Mouse (Mus musculus): ENCODE data around the gene Uox. TPM values are rescaled to one million over a fixed set of nuclear protein-coding genes. Genes with fewer than 3 reads are reported as not detected.
A peak's percentile ranks its signal among the peaks of the same experiment; 100 is the strongest.

The Uox gene
- polyA plus RNA-seq, 1 experiment, result not detected

- TF ChIP-seq POLR2A (IDR thresholded peaks at IDR 0.05; ENCODE audit: low read depth, low read length) (no peak), CTCF (IDR thresholded peaks at IDR 0.05; ENCODE audit: borderline replicate concordance, insufficient read depth, low read length) (no peak)
- Histone ChIP-seq H3K27ac (ENCODE audit: insufficient read depth, low read length) (peak overlapping the region; percentile 89), H3K4me3 (ENCODE audit: insufficient read depth, low read length) (no peak overlapping the region), H3K4me1 (ENCODE audit: control insufficient read depth, insufficient read depth, low read length) (peaks cover 6% of the 10 kb centered on the region)
Observed at GRCm38 (mm10) chr3:146641818-146642427, 71.7 kb downstream of the Uox start.

GRCm38 (mm10) chr3:146649311-146649894 lies 79.2 kb downstream of the Uox start:
- H3K4me1 ChIP-seq (ENCODE audit: control insufficient read depth, insufficient read depth, low read length), result no peaks in the 10 kb centered on the region; the same call in 1 of the 2 replicates
- peak overlapping the region; percentile 31; the same call in 1 of the 2 replicates for H3K27ac ChIP-seq (ENCODE audit: insufficient read depth, low read length)
- TF ChIP-seq CTCF (IDR thresholded peaks at IDR 0.05; ENCODE audit: borderline replicate concordance, insufficient read depth, low read length), result no peak
- TF ChIP-seq POLR2A (IDR thresholded peaks at IDR 0.05; ENCODE audit: low read depth, low read length), result no peak
- H3K4me3 ChIP-seq (ENCODE audit: insufficient read depth, low read length), result no peak overlapping the region

GRCm38 (mm10) chr3:146650716-146651115 lies 80.5 kb downstream of the Uox start:
- TF ChIP-seq POLR2A (IDR thresholded peaks at IDR 0.05; ENCODE audit: low read depth, low read length) (no peak), CTCF (IDR thresholded peaks at IDR 0.05; ENCODE audit: borderline replicate concordance, insufficient read depth, low read length) (no peak)
- Histone ChIP-seq H3K27ac (ENCODE audit: insufficient read depth, low read length) (no peak overlapping the region), H3K4me3 (ENCODE audit: insufficient read depth, low read length) (no peak overlapping the region), H3K4me1 (ENCODE audit: control insufficient read depth, insufficient read depth, low read length) (no peaks in the 10 kb centered on the region; the same call in none of the 2 replicates)

DNA sequence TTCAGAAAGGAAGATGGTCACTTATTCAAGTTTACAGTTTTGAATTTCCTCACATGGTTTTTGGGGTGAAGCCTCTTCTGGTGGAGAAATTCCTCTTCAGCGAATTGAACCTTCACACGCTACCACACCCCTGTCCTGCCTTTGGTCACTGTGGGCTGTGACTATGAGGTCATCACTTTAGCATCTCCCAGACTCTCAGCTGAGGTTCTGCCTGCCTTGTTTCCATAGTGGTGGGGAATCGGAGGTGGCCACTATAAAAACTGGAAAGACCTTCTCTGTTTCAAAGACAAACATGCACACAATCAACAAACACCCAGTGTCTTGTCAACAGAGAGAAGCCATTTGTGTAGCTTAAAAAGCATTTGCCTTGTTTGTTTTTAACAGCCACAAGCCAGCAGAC lies 81.0 kb downstream of the Uox start, which contains the start of gene 4930503B20Rik:
4930503B20Rik (minus strand) TSS at position 101 of the 400 bp plus-strand sequence.
- H3K4me3 ChIP-seq (ENCODE audit: insufficient read depth, low read length), result no peak within 1 kb of the TSS
- no peak for TF ChIP-seq POLR2A (IDR thresholded peaks at IDR 0.05; ENCODE audit: low read depth, low read length)
- no peak for TF ChIP-seq CTCF (IDR thresholded peaks at IDR 0.05; ENCODE audit: borderline replicate concordance, insufficient read depth, low read length)
- H3K4me1 ChIP-seq (ENCODE audit: control insufficient read depth, insufficient read depth, low read length), result no peaks in the 10 kb centered on the region; the same call in none of the 2 replicates
- no peak within 1 kb of the TSS for H3K27ac ChIP-seq (ENCODE audit: insufficient read depth, low read length)

GRCm38 (mm10) chr3:146652431-146652830 lies 82.2 kb downstream of the Uox start:
- no peak overlapping the region for H3K27ac ChIP-seq (ENCODE audit: insufficient read depth, low read length)
- H3K4me1 ChIP-seq (ENCODE audit: control insufficient read depth, insufficient read depth, low read length), result no peaks in the 10 kb centered on the region; the same call in none of the 2 replicates
- TF ChIP-seq CTCF (IDR thresholded peaks at IDR 0.05; ENCODE audit: borderline replicate concordance, insufficient read depth, low read length), result no peak
- no peak for TF ChIP-seq POLR2A (IDR thresholded peaks at IDR 0.05; ENCODE audit: low read depth, low read length)
- H3K4me3 ChIP-seq (ENCODE audit: insufficient read depth, low read length), result no peak overlapping the region

DNA sequence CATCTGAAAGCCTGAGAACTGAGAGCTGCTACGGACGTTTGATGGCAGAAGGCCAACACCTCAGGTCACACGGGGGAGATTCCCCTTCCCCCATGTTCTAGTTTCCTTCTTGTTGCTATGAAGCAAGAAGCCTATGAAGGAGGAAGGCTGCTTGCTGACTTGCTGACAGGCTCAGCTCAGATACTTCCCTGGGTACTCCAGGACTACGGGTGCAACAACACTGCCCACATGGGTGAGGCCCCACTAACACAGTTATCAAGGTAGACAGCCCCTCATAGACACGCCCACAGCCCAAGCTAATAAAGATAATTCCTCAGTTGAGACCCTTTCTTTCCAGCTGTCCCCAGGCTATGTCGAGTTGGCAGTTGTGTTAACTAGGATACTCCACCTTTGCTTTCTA lies 83.5 kb downstream of the Uox start:
- Histone ChIP-seq H3K4me1 (ENCODE audit: control insufficient read depth, insufficient read depth, low read length) (no peaks in the 10 kb centered on the region; the same call in none of the 2 replicates), H3K27ac (ENCODE audit: insufficient read depth, low read length) (no peak overlapping the region), H3K4me3 (ENCODE audit: insufficient read depth, low read length) (no peak overlapping the region)
- TF ChIP-seq CTCF (IDR thresholded peaks at IDR 0.05; ENCODE audit: borderline replicate concordance, insufficient read depth, low read length), result no peak
- TF ChIP-seq POLR2A (IDR thresholded peaks at IDR 0.05; ENCODE audit: low read depth, low read length), result no peak

DNA sequence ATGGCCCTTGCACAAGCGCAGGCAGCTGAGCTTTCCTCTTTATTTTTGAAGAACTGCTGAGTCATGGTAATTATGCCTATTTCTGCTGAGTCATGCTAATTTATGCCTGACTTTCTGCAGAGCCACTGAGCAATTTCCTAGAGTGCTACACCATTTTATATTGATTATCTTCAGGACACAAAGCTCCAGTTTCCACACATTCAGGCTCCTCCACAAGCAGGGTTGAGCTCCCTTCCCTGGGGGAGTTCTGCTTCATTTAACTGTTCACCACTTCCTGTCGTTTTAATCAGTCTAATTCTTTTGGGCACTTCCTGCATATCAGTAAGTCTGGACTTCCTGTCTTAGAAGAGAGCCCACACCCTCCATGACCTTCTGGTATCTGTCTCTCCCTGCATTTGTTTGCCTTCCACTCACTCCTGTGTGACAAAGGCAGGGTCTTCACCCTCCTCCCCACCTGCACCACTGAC lies 84.9 kb downstream of the Uox start:
- TF ChIP-seq POLR2A (IDR thresholded peaks at IDR 0.05; ENCODE audit: low read depth, low read length), result no peak
- TF ChIP-seq CTCF (IDR thresholded peaks at IDR 0.05; ENCODE audit: borderline replicate concordance, insufficient read depth, low read length), result no peak
- H3K4me1 ChIP-seq (ENCODE audit: control insufficient read depth, insufficient read depth, low read length), result no peaks in the 10 kb centered on the region; the same call in none of the 2 replicates
- H3K4me3 ChIP-seq (ENCODE audit: insufficient read depth, low read length), result no peak overlapping the region

GRCm38 (mm10) chr3:146657433-146657832 lies 87.2 kb downstream of the Uox start:
- Histone ChIP-seq H3K27ac (ENCODE audit: insufficient read depth, low read length) (no peak overlapping the region), H3K4me3 (ENCODE audit: insufficient read depth, low read length) (no peak overlapping the region), H3K4me1 (ENCODE audit: control insufficient read depth, insufficient read depth, low read length) (no peaks in the 10 kb centered on the region; the same call in 1 of the 2 replicates)
- TF ChIP-seq POLR2A (IDR thresholded peaks at IDR 0.05; ENCODE audit: low read depth, low read length) (no peak), CTCF (IDR thresholded peaks at IDR 0.05; ENCODE audit: borderline replicate concordance, insufficient read depth, low read length) (no peak)

More for the DNA sequence above, 84.9 kb downstream of the Uox start:
- no peak overlapping the region for H3K27ac ChIP-seq (ENCODE audit: insufficient read depth, low read length)

DNA sequence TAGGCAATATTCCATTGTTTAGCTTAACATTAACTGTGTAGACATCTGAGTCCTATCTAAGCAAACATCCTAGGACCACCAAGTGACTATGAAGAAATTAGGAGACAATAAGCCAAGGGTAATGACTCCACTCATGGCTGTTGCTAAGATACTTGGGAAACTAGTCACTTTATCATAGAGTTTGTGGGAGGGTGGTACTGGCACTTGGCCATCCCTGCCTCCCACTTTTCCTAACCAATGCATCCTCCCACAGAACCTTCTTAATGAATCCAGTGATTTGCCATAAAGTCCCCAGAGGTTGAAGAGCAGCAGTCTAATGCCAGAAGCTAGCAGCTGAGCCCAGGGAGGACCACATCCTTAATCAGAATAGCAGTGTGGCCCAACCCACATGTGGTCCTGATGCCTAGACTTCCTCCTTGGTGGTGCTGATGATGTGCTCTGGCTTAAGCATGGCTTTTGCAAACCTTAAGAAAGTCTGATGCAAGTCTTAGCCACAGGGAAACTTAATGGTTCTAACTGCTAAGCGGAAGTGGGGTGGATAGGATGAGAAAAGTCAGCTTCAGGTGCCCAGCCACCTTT lies 87.9 kb downstream of the Uox start:
- Histone ChIP-seq H3K27ac (ENCODE audit: insufficient read depth, low read length) (no peak overlapping the region), H3K4me3 (ENCODE audit: insufficient read depth, low read length) (no peak overlapping the region), H3K4me1 (ENCODE audit: control insufficient read depth, insufficient read depth, low read length) (no peaks in the 10 kb centered on the region; the same call in 1 of the 2 replicates)
- no peak for TF ChIP-seq CTCF (IDR thresholded peaks at IDR 0.05; ENCODE audit: borderline replicate concordance, insufficient read depth, low read length)
- no peak for TF ChIP-seq POLR2A (IDR thresholded peaks at IDR 0.05; ENCODE audit: low read depth, low read length)

DNA sequence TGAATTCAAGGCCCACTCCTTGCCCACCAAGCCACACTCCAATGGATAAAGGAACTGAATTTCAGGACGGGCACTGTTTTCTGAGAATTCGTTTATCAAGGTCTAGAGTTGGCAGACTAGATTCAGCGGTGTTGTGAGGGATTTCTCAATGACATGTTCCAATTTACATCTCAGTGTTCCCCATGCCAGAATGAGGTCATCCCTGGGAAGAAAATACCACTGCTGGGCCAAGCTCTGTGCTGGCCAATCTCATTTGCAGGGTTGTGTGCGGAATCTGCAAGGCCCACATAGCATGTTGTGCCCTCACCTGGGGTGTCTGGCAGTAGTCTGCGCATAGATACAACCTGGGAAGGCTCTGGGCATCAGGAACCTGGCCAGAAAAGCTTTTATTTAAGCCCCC lies 89.1 kb downstream of the Uox start:
- no peak overlapping the region for H3K27ac ChIP-seq (ENCODE audit: insufficient read depth, low read length)

More for the DNA sequence above, 89.1 kb downstream of the Uox start:
- no peak for TF ChIP-seq POLR2A (IDR thresholded peaks at IDR 0.05; ENCODE audit: low read depth, low read length)
- Histone ChIP-seq H3K4me1 (ENCODE audit: control insufficient read depth, insufficient read depth, low read length) (no peaks in the 10 kb centered on the region; the same call in 1 of the 2 replicates), H3K4me3 (ENCODE audit: insufficient read depth, low read length) (no peak overlapping the region)

Data from embryonic fibroblast, embryonic 13.5 days (primary cell).